Mouse (Mus musculus): ENCODE results near the gene Sync. TPM values are rescaled to one million over a fixed set of nuclear protein-coding genes. Genes with fewer than 3 reads are reported as not detected.

The Sync gene
- polyA plus RNA-seq, 1 experiment from 2014 or later, result 0.25 TPM

DNA sequence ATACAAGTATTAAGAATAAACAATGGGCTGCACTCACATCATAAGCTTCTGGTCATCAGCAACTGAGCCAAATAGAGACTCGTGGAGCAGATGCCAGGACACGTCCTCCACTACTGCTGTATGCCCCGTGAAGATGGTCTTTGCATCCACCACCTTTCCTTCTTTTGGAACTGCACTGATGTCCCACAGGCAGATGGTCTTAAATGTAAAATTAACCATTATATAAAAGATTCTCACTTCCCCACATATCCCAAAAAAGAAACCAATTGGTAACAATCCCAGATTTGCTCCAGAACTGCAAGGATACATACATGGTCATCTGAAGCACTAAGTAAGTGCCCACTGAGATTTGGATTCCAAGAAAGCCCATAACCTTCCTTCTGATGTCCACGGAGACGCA lies 34.6 kb downstream of the Sync start:
- WGBS, result 95% methylated on average over 5 of the region's 5 CpGs
- no peak overlapping the region for H3K4me2 ChIP-seq (ENCODE audit: low read depth, low read length)
- H3K27me3 ChIP-seq (ENCODE audit: control insufficient read depth, insufficient read depth, low read length), result no peaks in the 10 kb centered on the region
- no peak for ATAC-seq (replicated peaks; ENCODE audit: insufficient number of reproducible peaks, low FRiP score, low TSS enrichment, low read depth)
- no peak for DNase-seq (ENCODE audit: low spot score)
- H3K4me1 ChIP-seq (ENCODE audit: control insufficient read depth, insufficient read depth, low read length), result no peaks in the 10 kb centered on the region
- H3K4me3 ChIP-seq (ENCODE audit: low read depth, low read length), result no peak overlapping the region
- H3K9me3 ChIP-seq (replicated peaks; ENCODE audit: control insufficient read depth, low read length), result no peaks in the 10 kb centered on the region
- no peak overlapping the region for H3K27ac ChIP-seq (replicated peaks; ENCODE audit: low read depth, low read length)
- H3K36me3 ChIP-seq (replicated peaks; ENCODE audit: control insufficient read depth, insufficient read depth, low read depth, low read length), result peaks cover 14% of the 10 kb centered on the region
- no peak overlapping the region for H3K9ac ChIP-seq (replicated peaks; ENCODE audit: low read length)

DNA sequence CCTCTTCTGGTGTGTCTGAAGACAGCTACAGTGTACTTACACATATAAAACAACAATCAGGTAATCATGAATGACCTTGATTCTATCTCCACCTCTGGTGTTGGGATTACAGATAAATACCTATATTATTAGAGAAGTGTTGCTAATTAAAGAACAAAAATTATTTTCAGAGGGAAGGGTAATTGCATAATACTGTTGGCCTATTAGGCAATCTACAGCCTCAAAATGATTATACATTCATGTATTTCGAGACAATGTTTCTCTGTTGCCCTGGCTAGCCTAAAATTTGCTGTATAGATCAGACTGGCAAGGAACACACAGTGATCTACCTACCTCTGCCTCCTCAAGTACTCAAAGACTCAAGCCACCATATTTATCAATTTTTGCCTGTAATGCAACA lies 36.1 kb downstream of the Sync start:
- no peak overlapping the region for H3K4me2 ChIP-seq (ENCODE audit: low read depth, low read length)
- ATAC-seq (replicated peaks; ENCODE audit: insufficient number of reproducible peaks, low FRiP score, low TSS enrichment, low read depth) (no peak), DNase-seq (ENCODE audit: low spot score) (no peak)
- 97% methylated on average over 1 of the region's 1 CpGs for WGBS
- H3K36me3 ChIP-seq (replicated peaks; ENCODE audit: control insufficient read depth, insufficient read depth, low read depth, low read length), result peaks cover 15% of the 10 kb centered on the region
- H3K9ac ChIP-seq (replicated peaks; ENCODE audit: low read length), result no peak overlapping the region
- H3K9me3 ChIP-seq (replicated peaks; ENCODE audit: control insufficient read depth, low read length), result no peaks in the 10 kb centered on the region
- no peaks in the 10 kb centered on the region for H3K27me3 ChIP-seq (ENCODE audit: control insufficient read depth, insufficient read depth, low read length)
- no peak overlapping the region for H3K4me3 ChIP-seq (ENCODE audit: low read depth, low read length)
- no peak overlapping the region for H3K27ac ChIP-seq (replicated peaks; ENCODE audit: low read depth, low read length)
- no peaks in the 10 kb centered on the region for H3K4me1 ChIP-seq (ENCODE audit: control insufficient read depth, insufficient read depth, low read length)

GRCm38 (mm10) chr4:129324756-129325155 lies 37.3 kb downstream of the Sync start:
- Histone ChIP-seq H3K36me3 (replicated peaks; ENCODE audit: control insufficient read depth, insufficient read depth, low read depth, low read length) (peaks cover 13% of the 10 kb centered on the region), H3K27me3 (ENCODE audit: control insufficient read depth, insufficient read depth, low read length) (no peaks in the 10 kb centered on the region), H3K4me1 (ENCODE audit: control insufficient read depth, insufficient read depth, low read length) (no peaks in the 10 kb centered on the region), H3K4me3 (ENCODE audit: low read depth, low read length) (no peak overlapping the region), H3K27ac (replicated peaks; ENCODE audit: low read depth, low read length) (no peak overlapping the region), H3K9me3 (replicated peaks; ENCODE audit: control insufficient read depth, low read length) (no peaks in the 10 kb centered on the region), H3K4me2 (ENCODE audit: low read depth, low read length) (no peak overlapping the region), H3K9ac (replicated peaks; ENCODE audit: low read length) (no peak overlapping the region)
- WGBS, result 82% methylated on average over 1 of the region's 1 CpGs
- DNase-seq (ENCODE audit: low spot score) (no peak), ATAC-seq (replicated peaks; ENCODE audit: insufficient number of reproducible peaks, low FRiP score, low TSS enrichment, low read depth) (no peak)

- H3K9me3 ChIP-seq (replicated peaks; ENCODE audit: control insufficient read depth, low read length), result no peaks in the 10 kb centered on the region
- H3K4me3 ChIP-seq (ENCODE audit: low read depth, low read length), result no peak overlapping the region
- H3K36me3 ChIP-seq (replicated peaks; ENCODE audit: control insufficient read depth, insufficient read depth, low read depth, low read length), result peaks cover 17% of the 10 kb centered on the region
- 90% methylated on average over 1 of the region's 1 CpGs for WGBS
- DNase-seq (ENCODE audit: low spot score) (no peak), ATAC-seq (replicated peaks; ENCODE audit: insufficient number of reproducible peaks, low FRiP score, low TSS enrichment, low read depth) (no peak)
- H3K27ac ChIP-seq (replicated peaks; ENCODE audit: low read depth, low read length), result no peak overlapping the region
- H3K9ac ChIP-seq (replicated peaks; ENCODE audit: low read length), result no peak overlapping the region
- H3K4me2 ChIP-seq (ENCODE audit: low read depth, low read length), result no peak overlapping the region
- H3K4me1 ChIP-seq (ENCODE audit: control insufficient read depth, insufficient read depth, low read length), result peaks cover 1% of the 10 kb centered on the region; the same call in 1 of the 2 replicates
- no peaks in the 10 kb centered on the region for H3K27me3 ChIP-seq (ENCODE audit: control insufficient read depth, insufficient read depth, low read length)
Observed at GRCm38 (mm10) chr4:129326191-129326590, 38.8 kb downstream of the Sync start.

DNA sequence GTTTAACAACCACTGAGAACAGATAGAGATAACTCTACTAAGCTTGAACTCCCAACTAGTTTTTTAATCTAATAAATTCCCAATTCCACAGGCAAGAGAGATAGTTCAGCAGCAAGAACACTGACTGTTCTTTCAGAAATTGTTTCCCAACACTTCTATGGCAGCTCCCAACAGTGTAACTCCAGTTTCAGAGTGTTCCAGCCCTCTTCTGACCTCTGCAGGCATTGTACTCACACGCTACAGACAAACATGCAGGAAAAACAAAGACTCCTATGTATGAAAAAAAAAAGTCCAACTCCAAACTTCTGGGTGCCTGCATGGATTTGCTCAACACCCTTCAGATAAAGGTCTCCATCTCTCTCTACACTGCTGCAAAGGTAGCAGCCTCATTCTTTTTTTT lies 45.4 kb downstream of the Sync start:
- Histone ChIP-seq H3K27ac (replicated peaks; ENCODE audit: low read depth, low read length) (no peak overlapping the region), H3K4me2 (ENCODE audit: low read depth, low read length) (peak overlapping the region; percentile 17), H3K27me3 (ENCODE audit: control insufficient read depth, insufficient read depth, low read length) (no peaks in the 10 kb centered on the region), H3K4me3 (ENCODE audit: low read depth, low read length) (no peak overlapping the region; the same call in 1 of the 2 replicates), H3K9me3 (replicated peaks; ENCODE audit: control insufficient read depth, low read length) (no peaks in the 10 kb centered on the region), H3K9ac (replicated peaks; ENCODE audit: low read length) (no peak overlapping the region), H3K4me1 (ENCODE audit: control insufficient read depth, insufficient read depth, low read length) (peaks cover 3% of the 10 kb centered on the region; the same call in 1 of the 2 replicates), H3K36me3 (replicated peaks; ENCODE audit: control insufficient read depth, insufficient read depth, low read depth, low read length) (peaks cover 10% of the 10 kb centered on the region)
- DNase-seq (ENCODE audit: low spot score) (no peak), ATAC-seq (replicated peaks; ENCODE audit: insufficient number of reproducible peaks, low FRiP score, low TSS enrichment, low read depth) (no peak)
- WGBS, result 49% methylated on average over 1 of the region's 1 CpGs

GRCm38 (mm10) chr4:129334677-129335215 lies 47.3 kb downstream of the Sync start:
- peaks cover 3% of the 10 kb centered on the region; the same call in 1 of the 2 replicates for H3K4me1 ChIP-seq (ENCODE audit: control insufficient read depth, insufficient read depth, low read length)
- H3K9ac ChIP-seq (replicated peaks; ENCODE audit: low read length), result peak overlapping the region; percentile 99
- H3K27me3 ChIP-seq (ENCODE audit: control insufficient read depth, insufficient read depth, low read length), result no peaks in the 10 kb centered on the region
- peak overlapping the region; percentile 97 for H3K27ac ChIP-seq (replicated peaks; ENCODE audit: low read depth, low read length)
- no peaks in the 10 kb centered on the region for H3K9me3 ChIP-seq (replicated peaks; ENCODE audit: control insufficient read depth, low read length)
- WGBS, result under 1% methylated on average over 62 of the region's 62 CpGs
- peak overlapping the region; percentile 55 for H3K4me2 ChIP-seq (ENCODE audit: low read depth, low read length)
- peak overlapping the region; percentile 95 for H3K4me3 ChIP-seq (ENCODE audit: low read depth, low read length)
- H3K36me3 ChIP-seq (replicated peaks; ENCODE audit: control insufficient read depth, insufficient read depth, low read depth, low read length), result peaks cover 4% of the 10 kb centered on the region; the same call in 1 of the 2 replicates
- DNase-seq (ENCODE audit: low spot score) (no peak), ATAC-seq (replicated peaks; ENCODE audit: insufficient number of reproducible peaks, low FRiP score, low TSS enrichment, low read depth) (peak; percentile 32)

DNA sequence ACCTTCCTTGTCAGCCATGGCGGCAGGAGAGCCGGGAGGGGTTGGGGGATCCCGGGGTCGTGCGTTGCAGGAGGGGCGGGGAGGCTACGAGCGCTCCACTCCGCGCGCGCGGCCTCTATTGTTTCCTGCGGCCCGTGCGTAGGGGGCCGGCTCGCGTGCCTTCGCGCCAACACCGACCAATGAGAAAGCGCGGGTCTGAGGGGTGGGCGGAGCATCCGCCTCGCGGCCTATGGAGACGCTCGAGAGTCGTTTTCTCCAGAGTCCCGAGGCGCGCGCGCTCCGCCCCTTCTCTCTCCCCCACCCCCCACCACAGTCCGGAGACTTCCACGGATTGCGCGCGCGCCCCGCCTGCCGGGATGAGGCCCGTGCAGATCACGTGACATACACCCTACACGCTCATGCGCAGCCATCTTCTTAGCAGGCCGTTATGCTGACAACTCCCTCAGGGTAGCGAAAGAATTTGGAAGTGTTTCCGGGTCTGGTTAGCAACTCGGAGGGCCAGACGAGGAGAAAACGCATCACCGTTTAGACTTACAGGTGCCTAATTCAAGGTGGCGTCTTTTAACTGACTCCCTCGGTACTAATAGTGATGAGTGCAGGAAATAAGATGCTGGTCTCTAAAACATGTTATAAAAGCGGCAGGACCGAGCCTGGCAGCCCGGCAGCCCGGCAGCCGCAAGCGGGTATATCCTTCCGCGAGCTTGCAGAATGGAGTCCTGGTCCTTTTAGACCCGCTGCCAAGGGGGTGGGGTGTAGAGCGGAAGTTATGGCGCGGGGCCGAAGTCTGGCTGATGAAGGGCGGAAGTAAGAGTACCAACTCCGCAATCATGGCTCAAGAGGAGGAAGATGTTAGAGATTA lies 48.0 kb downstream of the Sync start, which contains the start of the genes Rbbp4 and Zbtb8os:
Rbbp4 (minus strand) TSS at position 155 of the 859 bp plus-strand sequence.
Zbtb8os (plus strand) TSS at position 480 of the 859 bp plus-strand sequence.
- peak within 1 kb of the TSS; percentile 99 for H3K9ac ChIP-seq (replicated peaks; ENCODE audit: low read length)
- H3K4me3 ChIP-seq (ENCODE audit: low read depth, low read length), result peak within 1 kb of the TSS; percentile 95
- peaks cover 3% of the 10 kb centered on the region; the same call in 1 of the 2 replicates for H3K4me1 ChIP-seq (ENCODE audit: control insufficient read depth, insufficient read depth, low read length)
- peaks cover 3% of the 10 kb centered on the region; the same call in 1 of the 2 replicates for H3K36me3 ChIP-seq (replicated peaks; ENCODE audit: control insufficient read depth, insufficient read depth, low read depth, low read length)
- DNase-seq (ENCODE audit: low spot score), result peak; percentile 100
- H3K27ac ChIP-seq (replicated peaks; ENCODE audit: low read depth, low read length), result peak within 1 kb of the TSS; percentile 97
- no peaks in the 10 kb centered on the region for H3K9me3 ChIP-seq (replicated peaks; ENCODE audit: control insufficient read depth, low read length)
- WGBS, result under 1% methylated on average over 73 of the region's 73 CpGs
- ATAC-seq (replicated peaks; ENCODE audit: insufficient number of reproducible peaks, low FRiP score, low TSS enrichment, low read depth), result peak; percentile 95
- no peaks in the 10 kb centered on the region for H3K27me3 ChIP-seq (ENCODE audit: control insufficient read depth, insufficient read depth, low read length)
- peak within 1 kb of the TSS; percentile 57 for H3K4me2 ChIP-seq (ENCODE audit: low read depth, low read length)

- Histone ChIP-seq H3K4me3 (ENCODE audit: low read depth, low read length) (peak overlapping the region; percentile 95), H3K4me2 (ENCODE audit: low read depth, low read length) (peak overlapping the region; percentile 57), H3K36me3 (replicated peaks; ENCODE audit: control insufficient read depth, insufficient read depth, low read depth, low read length) (no peaks in the 10 kb centered on the region; the same call in 1 of the 2 replicates), H3K4me1 (ENCODE audit: control insufficient read depth, insufficient read depth, low read length) (peaks cover 1% of the 10 kb centered on the region; the same call in 1 of the 2 replicates), H3K27ac (replicated peaks; ENCODE audit: low read depth, low read length) (peak overlapping the region; percentile 94), H3K9ac (replicated peaks; ENCODE audit: low read length) (peak overlapping the region; percentile 78), H3K9me3 (replicated peaks; ENCODE audit: control insufficient read depth, low read length) (no peaks in the 10 kb centered on the region), H3K27me3 (ENCODE audit: control insufficient read depth, insufficient read depth, low read length) (no peaks in the 10 kb centered on the region)
- WGBS, result 50% methylated on average over 14 of the region's 14 CpGs
- no peak for ATAC-seq (replicated peaks; ENCODE audit: insufficient number of reproducible peaks, low FRiP score, low TSS enrichment, low read depth)
- DNase-seq (ENCODE audit: low spot score), result no peak
Observed at GRCm38 (mm10) chr4:129336291-129336690, 48.9 kb downstream of the Sync start.
